ENCODE assay signal across 22 mouse cellular contexts in the genomic region with DNA sequence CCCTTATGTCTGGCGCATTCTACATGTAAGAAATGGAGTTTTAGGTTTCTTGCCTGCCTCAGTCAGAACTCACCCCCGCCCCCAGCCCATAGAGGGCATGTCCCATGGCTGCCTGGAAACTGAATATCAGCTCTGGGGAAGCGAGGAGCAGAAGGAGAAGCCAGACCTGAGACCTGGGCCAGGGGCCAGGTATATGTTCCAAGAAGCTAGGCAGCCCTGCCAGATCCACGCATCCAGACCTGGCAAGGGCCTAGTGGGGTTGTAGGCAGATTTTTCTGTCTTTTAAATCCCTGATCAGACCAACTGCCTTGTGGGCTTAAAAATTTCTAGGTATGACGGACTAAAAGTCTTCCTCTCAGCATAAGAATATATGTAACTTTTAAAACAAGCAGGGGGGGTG.
A peak's percentile ranks its signal among the peaks of the same experiment; 100 is the strongest.
DNase-seq lines count a peak whose midpoint lies in the region; ATAC-seq and TF ChIP-seq lines count a peak whose summit lies in the region.
"Had no signal": no experiment of that assay in that cellular context is flagged by ENCODE, and none has a peak within 500 bp of the region (broad histone marks: within the 10 kb centered on the region; RNA-seq: fewer than 3 reads in every experiment).

No protein-coding gene starts in this region.

- no peak for TF ChIP-seq POLR2A in brain, embryonic 14.5 days (IDR thresholded peaks at IDR 0.05; ENCODE audit: borderline replicate concordance, extremely low read depth, insufficient read depth, insufficient read length, poor library complexity, severe bottlenecking)

- intact Hi-C loops in left cerebral cortex, postnatal 4 days (cut with DNase I), result no loop called here
- intact Hi-C loops in left cerebral cortex, postnatal 10 days (cut with DNase I), result no loop called here

- H3K27ac ChIP-seq in embryonic facial prominence, embryonic 15.5 days (replicated peaks), result no peak overlapping the region
- no peak overlapping the region for H3K27ac ChIP-seq in embryonic facial prominence, embryonic 10.5 days (replicated peaks)
- H3K27ac ChIP-seq: kidney, embryonic 15.5 days; neural tube, embryonic 15.5 days; stomach, embryonic 15.5 days had no signal

- H3K9me3 ChIP-seq in embryonic facial prominence, embryonic 15.5 days (replicated peaks), result no peaks in the 10 kb centered on the region
- H3K9me3 ChIP-seq in embryonic facial prominence, embryonic 10.5 days, result no peaks in the 10 kb centered on the region
- H3K9me3 ChIP-seq: G1E; kidney, embryonic 15.5 days; midbrain, embryonic 10.5 days; neural tube, embryonic 15.5 days; stomach, embryonic 15.5 days had no signal

- ATAC-seq in embryonic facial prominence, embryonic 15.5 days (ENCODE audit: insufficient number of reproducible peaks, low FRiP score, low TSS enrichment, low read depth), result peak; percentile 29; the same call in 1 of the 2 replicates
- ATAC-seq: hindbrain, embryonic 16.5 days; lung, postnatal 0 days; Patski had no signal

- H3K9ac ChIP-seq in embryonic facial prominence, embryonic 15.5 days, result no peak overlapping the region
- H3K9ac ChIP-seq: kidney, embryonic 15.5 days; neural tube, embryonic 15.5 days; stomach, embryonic 15.5 days had no signal

- 65% methylated on average over 5 of the region's 5 CpGs for WGBS in embryonic facial prominence, embryonic 15.5 days
- WGBS in embryonic facial prominence, embryonic 10.5 days, result 85% methylated on average over 5 of the region's 5 CpGs

- TF ChIP-seq CTCF in brain, embryonic 14.5 days (IDR thresholded peaks at IDR 0.05; ENCODE audit: borderline replicate concordance, extremely low read depth, insufficient read depth, insufficient read length), result no peak

- no peaks in the 10 kb centered on the region for H3K4me1 ChIP-seq in embryonic facial prominence, embryonic 15.5 days
- H3K4me1 ChIP-seq in embryonic facial prominence, embryonic 10.5 days, result no peaks in the 10 kb centered on the region
- H3K4me1 ChIP-seq: kidney, embryonic 15.5 days; midbrain, embryonic 10.5 days; neural tube, embryonic 15.5 days; stomach, embryonic 15.5 days had no signal

- H3K4me2 ChIP-seq in embryonic facial prominence, embryonic 15.5 days (replicated peaks), result no peak overlapping the region
- H3K4me2 ChIP-seq: kidney, embryonic 15.5 days; neural tube, embryonic 15.5 days; stomach, embryonic 15.5 days had no signal

- no peaks in the 10 kb centered on the region for H3K36me3 ChIP-seq in embryonic facial prominence, embryonic 15.5 days
- H3K36me3 ChIP-seq in embryonic facial prominence, embryonic 10.5 days (replicated peaks), result no peaks in the 10 kb centered on the region
- H3K36me3 ChIP-seq: G1E; kidney, embryonic 15.5 days; midbrain, embryonic 10.5 days; neural tube, embryonic 15.5 days; stomach, embryonic 15.5 days had no signal

- no peak overlapping the region for H3K4me3 ChIP-seq in embryonic facial prominence, embryonic 15.5 days (replicated peaks)
- H3K4me3 ChIP-seq in embryonic facial prominence, embryonic 10.5 days, result no peak overlapping the region
- H3K4me3 ChIP-seq: kidney, embryonic 15.5 days; midbrain, embryonic 10.5 days; neural tube, embryonic 15.5 days; stomach, embryonic 15.5 days had no signal

- H3K27me3 ChIP-seq in embryonic facial prominence, embryonic 15.5 days, result no peaks in the 10 kb centered on the region
- no peaks in the 10 kb centered on the region for H3K27me3 ChIP-seq in embryonic facial prominence, embryonic 10.5 days (replicated peaks; ENCODE audit: low read depth, poor library complexity, severe bottlenecking)
- H3K27me3 ChIP-seq: kidney, embryonic 15.5 days; neural tube, embryonic 15.5 days; stomach, embryonic 15.5 days had no signal

- no peak for DNase-seq in embryonic facial prominence, embryonic 10.5 days (ENCODE audit: low spot score)
- peak; percentile 20 for DNase-seq in left cerebral cortex, postnatal 4 days
- DNase-seq in left cerebral cortex, postnatal 10 days (ENCODE audit: extremely low spot score in 1 of 2, low spot score in 2 of 2), result no peak
- peak; percentile 46 for DNase-seq in brain, embryonic 14.5 days (ENCODE audit: low read depth)
- peak; percentile 57 to 72 for DNase-seq in cerebellum, postnatal 25 days
- DNase-seq in layer of hippocampus, postnatal 10 days (ENCODE audit: low spot score in 2 of 2), result no peak
- DNase-seq: adrenal gland, adult 8-10 months; B cell, adult 2 months; embryo, embryonic 11 days; kidney, adult 11 months; kidney, postnatal 36 days; liver; thymus, postnatal 36 days had no signal

Comparison
In these comparisons a context has a peak if more than half of its experiments do, and no peak if none do; other contexts are left out.
1. DNase-seq: peak in left cerebral cortex, postnatal 4 days (single experiment), brain, embryonic 14.5 days (single experiment) and cerebellum, postnatal 25 days (2 of 2); none in embryonic facial prominence, embryonic 10.5 days (single experiment), left cerebral cortex, postnatal 10 days (0 of 2) and layer of hippocampus, postnatal 10 days (0 of 2).